Mouse (Mus musculus) forebrain, embryonic 13.5 days (tissue): Measurements from ENCODE around the gene Lyst. TPM values are rescaled to one million over a fixed set of nuclear protein-coding genes. Genes with fewer than 3 reads are reported as not detected.

Experiments used
- ATAC-seq: fragments of 200-750 bp; cut with Nextera tagmentation; 2 replicates; pipeline ENCODE4 v1.8.0; 2017
- H3K27ac ChIP-seq: fragments of 300-500 bp; sonication (generic); 2 replicates; pipeline ENCODE4 v1.5.1; 2015; ENCODE audit warnings: inconsistent platforms, mild to moderate bottlenecking, moderate library complexity
- H3K27me3 ChIP-seq: fragments of 300-500 bp; sonication (generic); 2 replicates; pipeline ENCODE4 v1.6.1; 2015; ENCODE audit warnings: mild to moderate bottlenecking, inconsistent platforms
- H3K36me3 ChIP-seq: fragments of 300-500 bp; sonication (generic); 2 replicates; pipeline ENCODE4 v1.6.1; 2015; ENCODE audit warnings: mild to moderate bottlenecking, inconsistent platforms; ENCODE audit not compliant: poor library complexity, severe bottlenecking
- H3K4me1 ChIP-seq: fragments of 300-500 bp; sonication (generic); 2 replicates; pipeline ENCODE4 v1.6.1; 2015; ENCODE audit warnings: inconsistent platforms
- H3K4me2 ChIP-seq: fragments of 300-500 bp; sonication (generic); 2 replicates; pipeline ENCODE4 v1.6.1; 2015; ENCODE audit warnings: inconsistent platforms, mild to moderate bottlenecking, moderate library complexity
- H3K4me3 ChIP-seq: fragments of 300-500 bp; sonication (generic); 2 replicates; pipeline ENCODE4 v1.5.1; 2015; ENCODE audit warnings: mild to moderate bottlenecking, inconsistent platforms
- H3K9ac ChIP-seq: fragments of 300-500 bp; sonication (generic); 2 replicates; pipeline ENCODE4 v1.6.1; 2015; ENCODE audit warnings: mild to moderate bottlenecking, inconsistent platforms
- H3K9me3 ChIP-seq: fragments of 300-500 bp; sonication (generic); replicated peaks from 2 replicates; pipeline ENCODE4 v1.6.1; 2016; ENCODE audit warnings: inconsistent platforms
- WGBS: fragments of 180-500 bp; shearing (Covaris S2); methylation state at CpG from one replicate; pipeline ENCODE4 v1.1.7; 2015; 5-methylcytosine and 5-hydroxymethylcytosine counted together
- polyA plus RNA-seq: library from polyadenylated mRNA; unstranded; fragments of >200 nt; fragmentation: Nextera tagmentation; extraction: Ambion mirVana; gene quantifications from 2 replicates; pipeline ENCODE4 v1.2.1, GENCODE M21; 2015

Gene Lyst
- polyA plus RNA-seq, 1 experiment from 2014 or later, result 5.4 TPM

- Histone ChIP-seq H3K27me3 (peaks cover 3% of the 10 kb centered on the region; the same call in 1 of the 2 replicates), H3K9me3 (no peaks in the 10 kb centered on the region), H3K4me2 (no peak overlapping the region), H3K27ac (no peak overlapping the region), H3K9ac (no peak overlapping the region), H3K4me1 (0 out of 2 replicates have a peak, but pooled peaks cover 3% of the 10 kb centered on the region), H3K4me3 (no peak overlapping the region), H3K36me3 (peaks cover 6% of the 10 kb centered on the region; the same call in 1 of the 2 replicates)
- no peak for ATAC-seq
- 92% methylated on average over 11 of the region's 11 CpGs for WGBS
Measured at GRCm38 (mm10) chr13:13777052-13777451, 186.9 kb downstream of the Lyst start.

GRCm38 (mm10) chr13:13777696-13778095 lies 187.5 kb downstream of the Lyst start:
- no peaks in the 10 kb centered on the region for H3K9me3 ChIP-seq
- no peak overlapping the region for H3K4me2 ChIP-seq
- H3K4me1 ChIP-seq, result 0 out of 2 replicates have a peak, but pooled peaks cover 3% of the 10 kb centered on the region
- peaks cover 6% of the 10 kb centered on the region for H3K27me3 ChIP-seq
- peaks cover 6% of the 10 kb centered on the region; the same call in 1 of the 2 replicates for H3K36me3 ChIP-seq
- no peak for ATAC-seq
- no peak overlapping the region for H3K9ac ChIP-seq
- no peak overlapping the region for H3K27ac ChIP-seq
- H3K4me3 ChIP-seq, result no peak overlapping the region
- 76% methylated on average over 8 of the region's 8 CpGs for WGBS

- no peaks in the 10 kb centered on the region for H3K9me3 ChIP-seq
- peaks cover 18% of the 10 kb centered on the region for H3K27me3 ChIP-seq
- H3K4me1 ChIP-seq, result peaks cover 7% of the 10 kb centered on the region; the same call in 1 of the 2 replicates
- no peak overlapping the region for H3K27ac ChIP-seq
- H3K9ac ChIP-seq, result no peak overlapping the region
- no peak overlapping the region for H3K4me3 ChIP-seq
- no peak overlapping the region for H3K4me2 ChIP-seq
- H3K36me3 ChIP-seq, result peaks cover 6% of the 10 kb centered on the region; the same call in 1 of the 2 replicates
- no peak for ATAC-seq
- WGBS, result 80% methylated on average over 1 of the region's 1 CpGs
Measured at GRCm38 (mm10) chr13:13778837-13779458, 188.8 kb downstream of the Lyst start.

GRCm38 (mm10) chr13:13780271-13780670 lies 190.1 kb downstream of the Lyst start:
- no peak overlapping the region for H3K4me2 ChIP-seq
- H3K9me3 ChIP-seq, result no peaks in the 10 kb centered on the region
- ATAC-seq, result no peak
- H3K36me3 ChIP-seq, result peaks cover 6% of the 10 kb centered on the region; the same call in 1 of the 2 replicates
- 73% methylated on average over 3 of the region's 3 CpGs for WGBS
- peaks cover 16% of the 10 kb centered on the region for H3K4me1 ChIP-seq
- H3K27me3 ChIP-seq, result peaks cover 31% of the 10 kb centered on the region
- no peak overlapping the region for H3K4me3 ChIP-seq
- no peak overlapping the region for H3K27ac ChIP-seq
- no peak overlapping the region for H3K9ac ChIP-seq

GRCm38 (mm10) chr13:13781026-13781425 lies 190.8 kb downstream of the Lyst start:
- Histone ChIP-seq H3K4me3 (no peak overlapping the region), H3K9ac (no peak overlapping the region), H3K4me1 (peaks cover 19% of the 10 kb centered on the region), H3K27ac (no peak overlapping the region), H3K27me3 (peaks cover 39% of the 10 kb centered on the region), H3K36me3 (peaks cover 6% of the 10 kb centered on the region; the same call in 1 of the 2 replicates), H3K4me2 (no peak overlapping the region), H3K9me3 (no peaks in the 10 kb centered on the region)
- ATAC-seq, result no peak
- WGBS, result 78% methylated on average over 4 of the region's 4 CpGs

GRCm38 (mm10) chr13:13783296-13783695 lies 193.1 kb downstream of the Lyst start:
- peak overlapping the region; percentile 72 for H3K4me2 ChIP-seq
- 54% methylated on average over 7 of the region's 7 CpGs for WGBS

GRCm38 (mm10) chr13:13783894-13784419 lies 193.8 kb downstream of the Lyst start, which contains the start of gene Gng4:
Gene Gng4, plus strand, starts transcription at chr13:13784059.
- peak within 1 kb of the TSS; percentile 49 for H3K4me3 ChIP-seq
- peak within 1 kb of the TSS; percentile 45 for H3K9ac ChIP-seq
- WGBS, result under 1% methylated on average over 42 of the region's 43 CpGs
- no peaks in the 10 kb centered on the region for H3K36me3 ChIP-seq
- H3K9me3 ChIP-seq, result no peaks in the 10 kb centered on the region
- peak within 1 kb of the TSS; percentile 72 for H3K4me2 ChIP-seq
- no peak within 1 kb of the TSS for H3K27ac ChIP-seq
- peaks cover 17% of the 10 kb centered on the region for H3K4me1 ChIP-seq
- peaks cover 42% of the 10 kb centered on the region for H3K27me3 ChIP-seq
- peak; percentile 87 for ATAC-seq

More at GRCm38 (mm10) chr13:13783296-13783695, 193.1 kb downstream of the Lyst start:
- Histone ChIP-seq H3K36me3 (no peaks in the 10 kb centered on the region), H3K27me3 (peaks cover 42% of the 10 kb centered on the region), H3K4me1 (peaks cover 17% of the 10 kb centered on the region), H3K9ac (no peak overlapping the region), H3K9me3 (no peaks in the 10 kb centered on the region), H3K4me3 (peak overlapping the region; percentile 49; the same call in 1 of the 2 replicates), H3K27ac (no peak overlapping the region)
- ATAC-seq, result no peak

GRCm38 (mm10) chr13:13784420-13784936 lies 194.3 kb downstream of the Lyst start:
- Histone ChIP-seq H3K4me3 (peak overlapping the region; percentile 49), H3K27me3 (peaks cover 42% of the 10 kb centered on the region), H3K9ac (peak overlapping the region; percentile 45), H3K4me1 (peaks cover 17% of the 10 kb centered on the region), H3K4me2 (peak overlapping the region; percentile 72), H3K27ac (no peak overlapping the region), H3K9me3 (no peaks in the 10 kb centered on the region), H3K36me3 (no peaks in the 10 kb centered on the region)
- ATAC-seq, result peak; percentile 81; the same call in 1 of the 2 replicates
- 2% methylated on average over 53 of the region's 59 CpGs for WGBS

GRCm38 (mm10) chr13:13784981-13785783 lies 195.0 kb downstream of the Lyst start:
- 2% methylated on average over 30 of the region's 30 CpGs for WGBS
- H3K9me3 ChIP-seq, result no peaks in the 10 kb centered on the region
- no peaks in the 10 kb centered on the region for H3K36me3 ChIP-seq
- peaks cover 42% of the 10 kb centered on the region for H3K27me3 ChIP-seq
- peaks cover 17% of the 10 kb centered on the region for H3K4me1 ChIP-seq
- peak; percentile 11 for ATAC-seq
- H3K4me2 ChIP-seq, result peak overlapping the region; percentile 72
- H3K9ac ChIP-seq, result peak overlapping the region; percentile 45
- H3K27ac ChIP-seq, result no peak overlapping the region
- peak overlapping the region; percentile 49 for H3K4me3 ChIP-seq

- Histone ChIP-seq H3K9ac (no peak overlapping the region), H3K4me1 (peaks cover 17% of the 10 kb centered on the region), H3K9me3 (no peaks in the 10 kb centered on the region), H3K36me3 (no peaks in the 10 kb centered on the region), H3K27ac (no peak overlapping the region), H3K4me2 (no peak overlapping the region), H3K27me3 (peaks cover 40% of the 10 kb centered on the region), H3K4me3 (no peak overlapping the region)
- 86% methylated on average over 6 of the region's 6 CpGs for WGBS
- no peak for ATAC-seq
Measured at GRCm38 (mm10) chr13:13786971-13787370, 196.8 kb downstream of the Lyst start.

GRCm38 (mm10) chr13:13788070-13788469 lies 197.9 kb downstream of the Lyst start:
- WGBS, result 96% methylated on average over 4 of the region's 4 CpGs
- Histone ChIP-seq H3K36me3 (no peaks in the 10 kb centered on the region), H3K4me3 (no peak overlapping the region), H3K4me2 (no peak overlapping the region), H3K9me3 (no peaks in the 10 kb centered on the region), H3K9ac (no peak overlapping the region), H3K4me1 (peaks cover 17% of the 10 kb centered on the region), H3K27ac (no peak overlapping the region), H3K27me3 (peaks cover 33% of the 10 kb centered on the region)
- ATAC-seq, result no peak

GRCm38 (mm10) chr13:13791981-13792380 lies 201.8 kb downstream of the Lyst start:
- H3K9me3 ChIP-seq, result no peaks in the 10 kb centered on the region
- H3K4me3 ChIP-seq, result no peak overlapping the region
- H3K4me1 ChIP-seq, result no peaks in the 10 kb centered on the region
- H3K27ac ChIP-seq, result no peak overlapping the region
- no peak overlapping the region for H3K4me2 ChIP-seq
- no peak for ATAC-seq
- H3K27me3 ChIP-seq, result no peaks in the 10 kb centered on the region; the same call in 1 of the 2 replicates
- WGBS, result 93% methylated on average over 3 of the region's 3 CpGs
- no peaks in the 10 kb centered on the region for H3K36me3 ChIP-seq
- H3K9ac ChIP-seq, result no peak overlapping the region
